Mouse (Mus musculus) CD8-positive naive resting alpha-beta T cell, adult 2 months (primary cell): ENCODE results near the gene Snhg11.

Experiments
- DNase-seq, 2 experiments: peaks; one replicate each; pipeline ENCODE4 v3.0.0; 2022; ENCODE audit warnings: low read depth in 2 of 2, low spot score in 2 of 2

Snhg11 gene

GRCm38 (mm10) chr2:158375443-158376122 is at the start of gene Snhg11:
Gene Snhg11 (plus strand): TSS chr2:158375638.
- no peak for DNase-seq

DNA sequence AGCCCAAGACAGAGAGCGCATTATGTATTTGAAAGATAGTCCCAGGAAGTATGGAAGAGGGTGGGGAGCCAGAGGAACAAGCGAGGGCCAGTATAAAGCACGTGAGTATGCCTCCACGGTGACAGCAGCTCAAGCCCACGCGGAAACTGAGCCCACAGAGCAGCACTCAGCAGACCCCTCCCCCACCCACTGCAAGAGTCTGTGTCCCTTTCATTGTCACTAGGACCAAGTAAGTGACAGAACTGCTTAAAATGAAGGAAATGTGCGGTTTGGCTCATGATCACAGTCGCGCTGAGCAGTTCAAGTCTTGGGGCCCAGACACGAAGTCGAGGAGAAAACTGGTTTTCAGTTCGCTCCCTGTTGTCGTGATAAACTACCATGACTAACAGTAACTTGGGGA is 41.1 kb upstream of the Snhg11 start:
- no peak for DNase-seq

DNA sequence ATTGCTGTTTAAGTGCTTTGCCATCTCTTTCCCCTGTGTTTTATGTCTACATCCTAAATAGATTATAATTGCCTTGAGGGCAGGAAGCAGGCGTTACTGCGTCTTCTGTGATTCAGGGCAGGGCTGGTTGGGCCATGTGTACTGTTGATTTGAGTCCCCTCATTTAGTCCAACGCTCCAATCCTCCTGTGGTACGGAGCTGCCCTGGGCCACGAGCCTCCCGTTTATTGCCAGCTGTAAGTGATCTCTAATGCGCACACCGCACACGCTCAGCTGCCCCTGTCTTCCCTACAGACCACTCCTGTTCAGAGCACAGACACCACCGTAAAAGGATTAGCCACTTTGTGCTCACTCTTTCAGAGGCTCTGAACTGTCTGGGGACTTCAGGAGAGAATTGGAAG is 37.7 kb upstream of the Snhg11 start:
- DNase-seq, result no peak

DNA sequence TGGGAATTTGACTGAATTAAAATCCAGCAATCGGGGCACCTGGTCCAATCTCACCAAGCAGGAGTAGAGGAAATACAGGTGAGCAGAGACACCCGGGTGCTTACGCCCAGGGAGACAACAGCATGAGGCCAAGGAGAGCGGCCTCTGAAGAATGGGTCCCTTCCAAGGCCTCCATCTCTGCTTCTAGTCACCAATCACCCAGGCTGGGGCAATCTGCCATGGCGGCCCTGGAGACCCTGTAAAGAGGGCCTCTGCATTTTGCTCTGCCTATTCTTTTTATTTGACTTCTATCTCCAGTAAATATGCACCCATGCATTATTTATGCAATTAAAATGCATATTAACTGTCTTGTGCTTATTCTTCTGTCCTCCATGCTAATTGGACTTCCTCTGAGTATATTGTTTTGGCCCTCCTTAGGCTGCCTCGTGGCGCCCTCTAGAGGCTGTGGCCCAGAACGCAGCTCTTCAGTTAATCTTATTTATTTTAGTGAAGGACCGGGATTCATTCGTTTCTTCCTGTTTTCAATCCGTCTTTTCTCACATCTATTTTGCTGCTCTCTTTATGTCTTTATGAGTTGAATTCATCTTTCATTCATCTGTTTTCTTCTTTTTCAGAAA is 35.4 kb upstream of the Snhg11 start:
- DNase-seq, result peak; percentile 56 to 59

GRCm38 (mm10) chr2:158341324-158341723 is 34.1 kb upstream of the Snhg11 start:
- no peak for DNase-seq

DNA sequence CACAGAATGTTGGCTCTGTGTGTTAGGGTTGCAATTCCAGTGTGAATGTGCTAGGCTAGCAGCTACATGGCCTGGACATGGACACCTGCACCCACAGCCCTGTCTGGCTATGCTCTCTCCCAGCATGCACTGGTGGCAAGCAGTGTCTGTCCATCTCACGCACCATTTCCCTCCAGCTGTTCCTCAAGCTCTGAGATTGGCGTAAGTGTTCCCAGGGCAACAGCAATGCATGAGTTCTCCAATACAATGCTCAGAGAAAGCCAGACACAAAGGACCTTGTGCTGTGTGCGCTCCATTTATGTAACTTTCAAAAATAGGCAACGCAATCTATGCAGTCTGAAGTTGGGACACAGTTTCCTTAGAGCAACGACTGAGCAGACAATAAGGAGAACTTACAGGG is 31.9 kb upstream of the Snhg11 start:
- no peak for DNase-seq

DNA sequence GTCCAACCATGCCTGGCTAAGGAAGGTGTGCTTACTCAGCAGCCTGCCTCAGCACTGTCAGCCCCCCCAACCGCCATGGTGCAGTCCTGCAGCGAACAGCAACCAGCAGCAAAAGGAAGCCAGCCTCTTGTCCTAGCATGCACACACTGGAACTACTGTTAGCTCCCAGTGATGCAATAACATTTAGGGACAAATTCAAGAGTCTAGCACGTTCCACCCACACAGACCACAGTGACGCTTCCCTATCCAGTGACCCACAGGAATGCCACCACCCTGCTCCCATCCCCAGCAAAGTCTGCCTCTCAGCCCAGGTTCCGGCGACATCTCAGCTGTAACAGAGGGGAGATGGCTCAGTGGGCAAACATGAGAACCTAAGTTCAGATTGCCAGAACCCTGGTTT is 29.0 kb upstream of the Snhg11 start:
- DNase-seq, result no peak

- DNase-seq, result peak; percentile 48 to 61
These were observed 27.6 kb upstream of the Snhg11 start for GRCm38 (mm10) chr2:158347868-158348267.

DNA sequence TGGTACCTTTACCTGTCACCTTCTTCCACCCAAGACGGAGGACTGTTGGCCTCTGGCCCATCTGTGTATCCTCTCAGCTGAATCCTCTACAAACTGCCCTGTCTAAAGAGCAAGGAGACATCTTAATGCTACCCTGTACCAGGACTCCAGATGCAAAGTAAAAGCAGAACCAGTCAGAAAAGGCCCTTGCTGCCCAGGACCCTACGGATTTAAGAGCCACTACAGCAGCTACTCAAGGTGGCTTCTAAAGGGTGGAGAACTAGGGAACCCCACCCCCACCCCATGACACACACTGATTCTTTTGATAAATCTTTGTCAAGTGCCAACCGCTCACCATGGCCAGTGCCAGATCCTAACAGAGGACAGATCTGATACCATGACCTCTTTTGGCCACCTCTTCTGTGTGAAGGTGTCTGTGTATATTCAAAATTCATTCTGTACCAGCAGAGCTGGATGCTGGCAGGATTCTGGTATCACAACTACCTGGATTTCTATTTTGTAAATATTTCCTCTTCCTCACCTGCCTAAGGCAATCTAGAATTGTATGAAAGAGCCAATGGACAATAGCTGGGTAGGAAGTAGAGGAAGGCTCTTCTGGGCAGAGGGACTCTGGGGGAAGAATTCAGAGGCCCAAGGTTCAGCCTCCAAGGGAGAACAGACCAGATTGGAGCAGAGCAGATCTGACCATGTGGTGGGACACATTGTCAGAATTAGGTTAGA is 22.5 kb upstream of the Snhg11 start:
- no peak for DNase-seq

DNA sequence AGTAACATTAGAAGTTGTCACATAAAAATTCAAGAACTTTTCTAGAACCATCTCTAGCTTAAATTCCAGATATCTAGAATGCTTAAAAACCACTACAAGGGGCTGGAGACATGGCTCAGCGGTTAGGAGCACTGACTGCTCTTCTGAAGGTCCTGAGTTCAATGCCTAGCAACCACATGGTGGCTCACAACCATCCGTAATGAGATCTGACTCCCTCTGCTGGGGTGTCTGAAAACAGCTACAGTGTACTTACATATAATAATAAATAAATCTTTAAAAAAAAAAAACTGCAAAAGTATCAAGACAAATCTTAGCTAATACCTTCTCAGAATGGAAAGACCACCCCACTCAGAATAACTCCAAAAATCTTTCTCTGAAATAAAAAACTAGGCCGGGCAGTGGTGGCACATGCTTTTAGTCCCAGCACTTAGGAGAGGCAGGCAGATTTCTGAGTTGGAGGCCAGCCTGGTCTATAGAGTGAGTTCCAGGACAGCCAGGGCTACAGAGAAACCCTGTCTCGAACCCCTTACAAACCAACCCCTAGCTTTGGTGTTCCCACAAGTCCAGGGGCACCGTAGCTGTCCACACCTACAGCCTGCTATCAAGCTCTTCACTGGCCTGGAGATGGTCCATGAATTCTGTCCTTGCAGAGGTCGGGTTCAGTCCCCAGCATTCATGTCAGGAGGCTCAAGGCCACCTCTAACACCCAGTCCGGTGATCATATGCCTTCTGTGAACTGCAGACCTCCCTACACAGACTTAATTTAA is 20.9 kb upstream of the Snhg11 start:
- DNase-seq, result peak in 1 of 2 experiments; percentile 8

GRCm38 (mm10) chr2:158355238-158355637 is 20.2 kb upstream of the Snhg11 start:
- DNase-seq, result no peak

GRCm38 (mm10) chr2:158356121-158356520 is 19.3 kb upstream of the Snhg11 start:
- no peak for DNase-seq

GRCm38 (mm10) chr2:158359757-158360620 is 15.4 kb upstream of the Snhg11 start:
- DNase-seq, result no peak

GRCm38 (mm10) chr2:158360873-158361677 is 14.4 kb upstream of the Snhg11 start:
- DNase-seq, result peak; percentile 83 to 86

DNA sequence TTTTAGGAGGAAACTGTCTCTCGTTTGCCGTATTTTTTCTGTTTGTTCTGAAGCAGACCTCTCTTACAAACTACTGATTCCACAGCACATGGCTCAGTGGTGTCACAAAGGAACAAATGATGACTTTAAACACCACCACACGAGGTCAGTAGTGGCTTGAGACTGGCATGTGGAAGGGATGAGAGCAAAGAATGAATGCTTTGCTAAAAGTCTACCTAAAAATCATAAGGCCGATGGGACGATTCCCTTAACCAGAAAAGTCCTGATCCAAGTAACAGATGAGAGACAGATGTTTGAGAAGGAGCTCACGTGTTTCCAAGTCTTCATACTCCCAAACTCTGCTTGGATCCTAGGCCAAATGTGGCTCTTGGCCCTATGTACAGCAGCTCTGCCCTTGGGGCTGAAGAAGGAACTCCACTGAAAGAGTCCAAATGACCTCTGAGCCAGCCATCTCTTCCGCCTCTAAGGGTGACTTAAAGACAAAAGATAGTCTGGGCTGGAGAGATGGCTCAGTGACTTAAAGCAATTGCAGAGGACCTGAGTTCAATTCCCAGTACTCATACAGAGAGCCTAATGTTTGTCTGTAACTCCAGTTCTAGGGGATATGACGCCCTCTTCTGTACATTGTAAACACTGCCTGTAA is 13.6 kb upstream of the Snhg11 start:
- no peak for DNase-seq

DNA sequence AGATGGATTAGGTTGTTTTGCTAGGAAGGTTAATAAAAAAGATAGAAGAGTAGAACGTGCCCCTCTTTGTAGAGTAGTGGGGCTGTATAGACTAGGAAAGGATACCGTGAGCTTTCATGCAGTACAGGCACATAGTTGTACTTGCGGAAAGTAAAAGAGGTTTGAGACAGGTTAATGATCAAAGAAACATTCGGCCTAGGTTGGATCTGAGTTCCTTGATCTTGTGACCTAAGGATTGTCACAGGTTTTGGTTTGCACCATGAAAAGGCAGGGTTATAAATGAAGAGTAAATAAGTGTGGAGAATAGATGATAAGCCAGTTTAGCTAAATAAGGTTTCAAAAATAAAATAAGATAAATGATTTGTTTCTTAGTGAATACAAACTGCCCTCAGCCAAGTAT is 11.3 kb upstream of the Snhg11 start:
- DNase-seq, result no peak

GRCm38 (mm10) chr2:158365099-158365850 is 10.2 kb upstream of the Snhg11 start:
- DNase-seq, result no peak

DNA sequence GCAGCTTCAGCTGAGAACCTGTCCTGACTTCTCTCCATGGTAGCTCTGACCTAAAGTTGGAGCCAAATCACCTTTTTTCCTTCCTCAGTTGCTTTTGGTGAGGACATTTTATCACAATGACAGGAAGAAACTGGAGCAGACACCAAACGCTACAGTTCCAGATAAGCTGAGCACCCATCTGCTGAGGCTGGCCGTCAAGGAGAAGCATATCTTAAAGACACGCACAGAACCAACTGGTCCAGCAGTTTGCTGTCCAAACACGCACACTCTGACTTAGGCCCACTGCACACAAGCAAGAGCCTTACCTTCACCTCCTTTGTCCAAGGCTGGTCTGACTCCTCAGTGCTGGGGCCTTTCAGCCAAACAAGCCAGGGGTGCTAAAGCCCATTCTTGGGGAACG is 7.8 kb upstream of the Snhg11 start:
- no peak for DNase-seq

- DNase-seq, result no peak
These were observed 7.1 kb upstream of the Snhg11 start for GRCm38 (mm10) chr2:158368313-158368712.
